Mouse (Mus musculus) CH12.LX (cell line): Measurements from ENCODE around the gene Gm572. TPM values are rescaled to one million over a fixed set of nuclear protein-coding genes. Genes with fewer than 3 reads are reported as not detected.
A peak's percentile ranks its signal among the peaks of the same experiment; 100 is the strongest.

ENCODE experiments used
- DNase-seq: peaks from one replicate; pipeline ENCODE4 v3.0.0-alpha.2; 2013; ENCODE audit errors: extremely low read depth
- H3K27ac ChIP-seq: 2 replicates; pipeline ENCODE4 v1.5.1; 2012; ENCODE audit warnings: low read depth, mild to moderate bottlenecking, control low read depth, moderate library complexity; ENCODE audit not compliant: insufficient read depth
- H3K27me3 ChIP-seq: replicated peaks from 2 replicates; pipeline ENCODE3; 2012; ENCODE audit warnings: inconsistent platforms
- H3K36me3 ChIP-seq, 2 experiments: replicated peaks in 1 of 2; 2 replicates each; pipeline versions ENCODE3 to v1.6.1; 2012; ENCODE audit warnings: inconsistent platforms in 1 of 2, low read length in 1 of 2, mild to moderate bottlenecking in 1 of 2, mixed read lengths in 1 of 2, moderate library complexity in 1 of 2; ENCODE audit not compliant: control insufficient read depth in 1 of 2, insufficient read depth in 1 of 2
- H3K4me1 ChIP-seq, 2 experiments: 2 replicates each; pipeline ENCODE4 v1.6.1; 2012; ENCODE audit warnings: inconsistent platforms in 1 of 2, moderate library complexity in 1 of 2; ENCODE audit not compliant: insufficient read depth in 2 of 2, control insufficient read depth in 1 of 2
- H3K4me2 ChIP-seq: 2 replicates; pipeline ENCODE4 v1.6.1; 2012; ENCODE audit warnings: low read depth, mild to moderate bottlenecking, control low read depth; ENCODE audit not compliant: poor library complexity, insufficient read depth, severe bottlenecking
- H3K4me3 ChIP-seq, 3 experiments: fragments of 150-350 bp in 1 of 3; sonication (generic) in 1 of 3; replicated peaks in 1 of 3; 2 replicates each; pipeline versions ENCODE3 to v1.5.1; 2011 to 2012; ENCODE audit warnings: low read depth in 2 of 3, low read length in 2 of 3, mild to moderate bottlenecking in 2 of 3, moderate library complexity in 2 of 3, control low read depth in 1 of 3, improper control_type of control experiment in 1 of 3, inconsistent platforms in 1 of 3, mixed read lengths in 1 of 3; ENCODE audit not compliant: poor library complexity in 1 of 3
- H3K79me2 ChIP-seq: replicated peaks from 2 replicates; pipeline ENCODE4 v1.6.1; 2012; ENCODE audit warnings: mild to moderate bottlenecking, moderate library complexity; ENCODE audit not compliant: control insufficient read depth, poor library complexity, insufficient read depth, severe bottlenecking; ENCODE audit errors: extremely low read depth
- H3K9ac ChIP-seq: 2 replicates; pipeline ENCODE4 v1.6.1; 2012; ENCODE audit warnings: low read depth, mild to moderate bottlenecking, control low read depth, moderate library complexity; ENCODE audit not compliant: insufficient read depth
- H3K9me3 ChIP-seq: replicated peaks from 2 replicates; pipeline ENCODE3; 2012; ENCODE audit warnings: low read length, inconsistent platforms, mixed read lengths
- BHLHE40 ChIP-seq: IDR thresholded peaks from 2 replicates; pipeline ENCODE4 v1.6.1; 2011; ENCODE audit warnings: mild to moderate bottlenecking, low read depth, low read length, improper control_type of control experiment
- CHD1 ChIP-seq: IDR thresholded peaks from 2 replicates; pipeline ENCODE4 v1.6.1; 2012; ENCODE audit warnings: low read depth, low read length, improper control_type of control experiment, inconsistent platforms
- CHD2 ChIP-seq: IDR thresholded peaks from 2 replicates; pipeline ENCODE4 v1.6.1; 2011; ENCODE audit warnings: low read length, improper control_type of control experiment
- CTCF ChIP-seq, 2 experiments: IDR thresholded peaks in 1 of 2; conservative IDR thresholded peaks in 1 of 2; 2 replicates each; pipeline ENCODE4 v1.5.1; 2011 to 2012; ENCODE audit warnings: low read depth in 2 of 2, low read length in 2 of 2, improper control_type of control experiment in 1 of 2, inconsistent platforms in 1 of 2, mild to moderate bottlenecking in 1 of 2, moderate library complexity in 1 of 2
- E2F4 ChIP-seq: IDR thresholded peaks from 2 replicates; pipeline ENCODE4 v1.6.1; 2011; ENCODE audit warnings: low read depth, low read length, improper control_type of control experiment; ENCODE audit not compliant: insufficient replicate concordance
- ELF1 ChIP-seq: IDR thresholded peaks from 2 replicates; pipeline ENCODE4 v1.6.1; 2014; ENCODE audit warnings: low read depth, mild to moderate bottlenecking, inconsistent platforms, low read length, improper control_type of control experiment
- ETS1 ChIP-seq: conservative IDR thresholded peaks from 2 replicates; pipeline ENCODE4 v1.6.1; 2012; ENCODE audit warnings: low read depth, mild to moderate bottlenecking, inconsistent platforms, low read length, improper control_type of control experiment, moderate library complexity
- GABPA ChIP-seq: IDR thresholded peaks from 2 replicates; pipeline ENCODE4 v1.6.1; 2012; ENCODE audit warnings: low read depth, low read length, improper control_type of control experiment, inconsistent platforms; ENCODE audit not compliant: insufficient replicate concordance
- HCFC1 ChIP-seq: IDR thresholded peaks from 2 replicates; pipeline ENCODE4 v1.6.1; 2012; ENCODE audit warnings: low read depth, mild to moderate bottlenecking, inconsistent platforms, low read length, improper control_type of control experiment
- IRF4 ChIP-seq: IDR thresholded peaks from 2 replicates; pipeline ENCODE4 v1.6.1; 2014; ENCODE audit warnings: low read depth, mild to moderate bottlenecking, inconsistent platforms, low read length, improper control_type of control experiment
- JUN ChIP-seq: IDR thresholded peaks from 2 replicates; pipeline ENCODE4 v1.6.1; 2011; ENCODE audit warnings: low read depth, mild to moderate bottlenecking, low read length, improper control_type of control experiment, moderate library complexity; ENCODE audit not compliant: insufficient read depth
- KAT2A ChIP-seq: IDR thresholded peaks from 2 replicates; pipeline ENCODE4 v1.6.1; 2012; ENCODE audit warnings: low read length, improper control_type of control experiment, inconsistent platforms; ENCODE audit not compliant: insufficient replicate concordance
- MAFK ChIP-seq: IDR thresholded peaks from 2 replicates; pipeline ENCODE4 v1.6.1; 2011; ENCODE audit warnings: low read length, improper control_type of control experiment; ENCODE audit not compliant: insufficient replicate concordance
- MAZ ChIP-seq: IDR thresholded peaks from 2 replicates; pipeline ENCODE4 v1.6.1; 2012; ENCODE audit warnings: low read depth, mild to moderate bottlenecking, inconsistent platforms, low read length, improper control_type of control experiment, moderate library complexity
- MEF2A ChIP-seq: IDR thresholded peaks from 2 replicates; pipeline ENCODE4 v1.6.1; 2014; ENCODE audit warnings: low read depth, mild to moderate bottlenecking, inconsistent platforms, low read length, improper control_type of control experiment, borderline replicate concordance
- MXI1 ChIP-seq: IDR thresholded peaks from 2 replicates; pipeline ENCODE4 v1.6.1; 2011; ENCODE audit warnings: mild to moderate bottlenecking, low read depth, low read length, improper control_type of control experiment
- MYC ChIP-seq: IDR thresholded peaks from 2 replicates; pipeline ENCODE4 v1.6.1; 2011; ENCODE audit warnings: low read depth, mild to moderate bottlenecking, improper control_type of control experiment, low read length
- NELFE ChIP-seq: IDR thresholded peaks from 2 replicates; pipeline ENCODE4 v1.6.1; 2011; ENCODE audit warnings: low read depth, low read length, improper control_type of control experiment
- NRF1 ChIP-seq: IDR thresholded peaks from 2 replicates; pipeline ENCODE4 v1.6.1; 2014; ENCODE audit warnings: low read depth, mild to moderate bottlenecking, inconsistent platforms, low read length, improper control_type of control experiment, moderate library complexity
- PAX5 ChIP-seq: IDR thresholded peaks from 2 replicates; pipeline ENCODE4 v1.6.1; 2012; ENCODE audit warnings: low read length, inconsistent platforms, mixed read lengths
- POLR2A ChIP-seq: IDR thresholded peaks from 2 replicates; pipeline ENCODE4 v1.6.1; 2011; ENCODE audit warnings: low read depth, mild to moderate bottlenecking, improper control_type of control experiment, low read length
- POLR2AphosphoS2 ChIP-seq: IDR thresholded peaks from 2 replicates; pipeline ENCODE4 v1.6.1; 2011; ENCODE audit warnings: low read depth, low read length, improper control_type of control experiment
- RAD21 ChIP-seq: IDR thresholded peaks from 2 replicates; pipeline ENCODE4 v1.6.1; 2011; ENCODE audit warnings: low read depth, mild to moderate bottlenecking, low read length, improper control_type of control experiment, moderate library complexity
- RCOR1 ChIP-seq: conservative IDR thresholded peaks from 2 replicates; pipeline ENCODE4 v1.6.1; 2012; ENCODE audit warnings: low read depth, mild to moderate bottlenecking, inconsistent platforms, low read length, improper control_type of control experiment
- SIN3A ChIP-seq: IDR thresholded peaks from 2 replicates; pipeline ENCODE4 v1.6.1; 2012; ENCODE audit warnings: low read length, improper control_type of control experiment, inconsistent platforms
- TBP ChIP-seq: conservative IDR thresholded peaks from 2 replicates; pipeline ENCODE4 v1.6.1; 2011; ENCODE audit warnings: low read depth, low read length, improper control_type of control experiment
- TCF12 ChIP-seq: IDR thresholded peaks from 2 replicates; pipeline ENCODE4 v1.6.1; 2014; ENCODE audit warnings: low read depth, mild to moderate bottlenecking, inconsistent platforms, low read length, improper control_type of control experiment
- UBTF ChIP-seq: IDR thresholded peaks from 2 replicates; pipeline ENCODE4 v1.6.1; 2012; ENCODE audit warnings: low read depth, mild to moderate bottlenecking, inconsistent platforms, low read length, improper control_type of control experiment, moderate library complexity
- USF2 ChIP-seq: conservative IDR thresholded peaks from 2 replicates; pipeline ENCODE4 v1.6.1; 2011; ENCODE audit warnings: low read depth, low read length, improper control_type of control experiment
- ZC3H11A ChIP-seq: IDR thresholded peaks from 2 replicates; pipeline ENCODE4 v1.6.1; 2012; ENCODE audit warnings: low read depth, mild to moderate bottlenecking, inconsistent platforms, low read length, improper control_type of control experiment
- ZKSCAN1 ChIP-seq: IDR thresholded peaks from 2 replicates; pipeline ENCODE4 v1.6.1; 2012; ENCODE audit warnings: low read depth, inconsistent platforms, low read length, improper control_type of control experiment, borderline replicate concordance
- ZMIZ1 ChIP-seq: IDR thresholded peaks from 2 replicates; pipeline ENCODE4 v1.6.1; 2012; ENCODE audit warnings: low read depth, mild to moderate bottlenecking, inconsistent platforms, low read length, improper control_type of control experiment
- ZNF384 ChIP-seq: IDR thresholded peaks from 2 replicates; pipeline ENCODE4 v1.6.1; 2012; ENCODE audit warnings: low read depth, low read length, improper control_type of control experiment, inconsistent platforms
- dilution Hi-C: fragments of 300-500 bp; cut with MboI; formaldehyde crosslinking; loops from 2 replicates; pipeline ENCODE4 v1.14.3; 2020; ENCODE audit warnings: low sequenced_read_pairs; ENCODE audit not compliant: extremely low pct_unique_long_range_greater_than_20kb, extremely low pct_ligation_motif_present
- in situ Hi-C: fragments of 300-500 bp; cut with MboI; formaldehyde crosslinking; loops from 3 replicates; pipeline ENCODE4 v1.14.3; 2019; ENCODE audit warnings: low sequenced_read_pairs, low pct_ligation_motif_present, low pct_unique_long_range_greater_than_20kb, mixed read lengths
- polyA plus RNA-seq: library from polyadenylated mRNA; unstranded; fragments of >175 nt; gene quantifications from 2 replicates; pipeline ENCODE4 v1.2.1, GENCODE M21; 2012; ENCODE audit warnings: low read depth; ENCODE audit not compliant: insufficient read length
- total RNA-seq, 2 experiments: library from RNA; depleted of rRNA; stranded (reverse); fragments of 300-350 nt in 1 of 2; fragments of >200 nt in 1 of 2; gene quantifications; 2 replicates each; pipeline ENCODE4 v1.2.3; 2012 to 2014

The Gm572 gene
- total and polyA plus RNA-seq, 3 experiments: not detected

- H3K4me3 ChIP-seq: no peak overlapping the region
- H3K27ac ChIP-seq: no peak overlapping the region
- no peak overlapping the region for H3K9ac ChIP-seq
- peaks cover 11 to 12% of the 10 kb centered on the region in 2 experiments for H3K4me1 ChIP-seq
- dilution Hi-C loops: no loop called here
- no peak for TF ChIP-seq IRF4
- H3K79me2 ChIP-seq: no peaks in the 10 kb centered on the region
- no peaks in the 10 kb centered on the region for H3K9me3 ChIP-seq
- peak overlapping the region; percentile 57; the same call in 1 of the 2 replicates for H3K4me2 ChIP-seq
- in situ Hi-C loops: no loop called here
- H3K36me3 ChIP-seq: no peaks in the 10 kb centered on the region
- peaks cover 62% of the 10 kb centered on the region for H3K27me3 ChIP-seq
- DNase-seq: peak; percentile 3
Measured at GRCm38 (mm10) chr4:148682961-148683360, 39.8 kb downstream of the Gm572 start.

DNA sequence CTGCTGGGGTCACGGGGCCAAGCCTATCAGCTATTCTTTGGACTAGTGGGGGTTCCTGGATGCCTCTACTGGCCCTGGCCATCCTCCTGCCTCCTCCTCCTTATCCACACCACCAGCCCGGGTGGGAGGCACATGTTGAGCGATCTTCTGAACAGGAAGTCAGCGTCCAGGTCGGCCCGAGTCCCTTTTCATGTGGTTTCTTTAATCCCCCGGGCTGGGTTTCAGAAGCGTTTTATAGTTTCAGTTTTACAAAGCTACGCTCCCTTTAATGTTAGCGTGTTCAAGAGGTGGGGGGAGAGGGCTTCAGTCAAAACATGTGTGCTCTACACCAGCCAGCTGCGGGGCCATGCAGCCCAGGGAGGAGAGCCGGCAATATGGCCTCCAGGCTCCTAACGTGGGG lies 40.4 kb downstream of the Gm572 start:
- H3K27ac ChIP-seq: no peak overlapping the region
- H3K36me3 ChIP-seq: no peaks in the 10 kb centered on the region
- peaks cover 67% of the 10 kb centered on the region for H3K27me3 ChIP-seq
- dilution Hi-C loops (no loop called here), in situ Hi-C loops (no loop called here)
- no peaks in the 10 kb centered on the region for H3K79me2 ChIP-seq
- no peaks in the 10 kb centered on the region for H3K9me3 ChIP-seq
- DNase-seq: peak; percentile 78
- H3K4me2 ChIP-seq: peak overlapping the region; percentile 57
- no peak overlapping the region for H3K9ac ChIP-seq
- H3K4me3 ChIP-seq: peak overlapping the region in 1 of 3 experiments; percentile 9
- peaks cover 11 to 12% of the 10 kb centered on the region in 2 experiments for H3K4me1 ChIP-seq
- no peak for TF ChIP-seq E2F4
- peak; percentile 65 for TF ChIP-seq ELF1
- TF ChIP-seq UBTF: no peak
- TF ChIP-seq HCFC1: no peak
- TF ChIP-seq POLR2AphosphoS2: no peak
- TF ChIP-seq ZNF384: no peak
- peak; percentile 70 for TF ChIP-seq CHD2
- peak; percentile 79 for TF ChIP-seq MXI1
- TF ChIP-seq JUN: peak; percentile 35; the same call in 1 of the 2 replicates
- TF ChIP-seq SIN3A: 0 out of 2 replicates have a peak, but pooled peaks have one; percentile 66
- TF ChIP-seq ETS1: peak; percentile 76
- no peak for TF ChIP-seq NELFE
- TF ChIP-seq MEF2A: peak; percentile 76
- no peak for TF ChIP-seq CHD1
- TF ChIP-seq PAX5: no peak
- TF ChIP-seq MAZ: peak; percentile 78
- no peak for TF ChIP-seq CTCF (conservative IDR thresholded peaks at IDR 0.05 in 1 of 2, IDR thresholded peaks at IDR 0.05 in 1 of 2; ENCODE audit: low read depth in 2 of 2, low read length in 2 of 2)
- no peak for TF ChIP-seq ZC3H11A
- no peak for TF ChIP-seq ZMIZ1
- TF ChIP-seq TBP: no peak
- TF ChIP-seq POLR2A: no peak
- TF ChIP-seq MYC: peak; percentile 95
- peak; percentile 78 for TF ChIP-seq TCF12
- TF ChIP-seq NRF1: no peak
- peak; percentile 96 for TF ChIP-seq IRF4
- TF ChIP-seq KAT2A: no peak
- no peak for TF ChIP-seq ZKSCAN1
- no peak for TF ChIP-seq GABPA
- 0 out of 2 replicates have a peak, but pooled peaks have one; percentile 95 for TF ChIP-seq RCOR1
- TF ChIP-seq BHLHE40: peak; percentile 96
- no peak for TF ChIP-seq RAD21
- TF ChIP-seq USF2: no peak
- peak; percentile 71; the same call in 1 of the 2 replicates for TF ChIP-seq MAFK
